Mouse (Mus musculus): Measurements from ENCODE around the gene Hist1h3d. TPM values are rescaled to one million over a fixed set of nuclear protein-coding genes. Genes with fewer than 3 reads are reported as not detected.
"Not testable (repeated sequence)": the region's sequence is repeated elsewhere in the genome, so short reads cannot be mapped to it uniquely, and the experiment has no call there.

Hist1h3d gene
- polyA plus RNA-seq, 1 experiment from 2014 or later, result 4.2 TPM

DNA sequence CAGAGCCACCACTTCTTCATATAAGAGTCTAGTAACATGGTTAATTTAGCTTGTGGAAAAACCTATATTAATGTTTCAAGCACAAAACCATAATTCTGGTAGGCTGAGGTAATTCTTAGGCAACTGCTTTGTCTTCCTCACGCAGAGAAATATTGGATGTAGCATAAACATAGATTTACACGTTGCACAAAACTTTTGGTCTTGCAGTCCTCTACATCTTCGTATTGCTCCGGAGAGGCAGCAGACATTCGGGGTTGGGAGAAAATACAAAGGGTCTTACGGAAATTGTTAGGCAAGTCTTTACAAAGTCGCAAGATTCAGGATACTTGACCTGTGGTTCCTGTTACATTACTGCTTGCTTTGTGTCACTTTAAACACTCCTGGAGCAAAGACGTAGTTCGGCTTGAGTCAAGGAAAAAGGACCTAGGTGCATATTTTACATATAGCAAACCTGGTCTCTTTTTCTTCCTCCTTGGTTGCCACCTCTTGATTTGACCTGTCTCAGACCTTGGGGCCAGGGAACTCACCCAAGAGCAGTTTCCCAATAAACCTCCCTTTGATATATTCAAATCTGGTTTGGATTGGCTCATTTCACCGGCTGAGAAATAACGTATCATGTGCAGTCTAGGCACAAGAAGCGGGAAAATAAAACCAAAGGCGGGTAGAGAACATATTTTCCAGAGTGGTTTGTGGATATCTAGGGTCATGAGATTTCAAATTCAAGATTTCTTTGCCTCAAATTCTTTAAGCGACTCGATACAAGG, 41.0 kb upstream of the Hist1h3d start:
- Histone ChIP-seq H3K27ac (replicated peaks) (peak overlapping the region; percentile 74), H3K9me3 (ENCODE audit: control insufficient read depth, low read length) (no peaks in the 10 kb centered on the region), H3K4me2 (replicated peaks; ENCODE audit: low read depth) (peak overlapping the region; percentile 73), H3K9ac (ENCODE audit: low read length) (peak overlapping the region; percentile 57), H3K4me1 (replicated peaks; ENCODE audit: control insufficient read depth, insufficient read depth) (no peaks in the 10 kb centered on the region), H3K27me3 (ENCODE audit: control insufficient read depth, insufficient read depth, low read length) (no peaks in the 10 kb centered on the region), H3K36me3 (ENCODE audit: control insufficient read depth, insufficient read depth, low read length) (no peaks in the 10 kb centered on the region), H3K4me3 (ENCODE audit: low read depth, low read length) (peak overlapping the region; percentile 45)
- ATAC-seq (ENCODE audit: low FRiP score, low TSS enrichment), result no peak
- no peak for DNase-seq (ENCODE audit: low spot score)
- TF ChIP-seq EP300 (optimal IDR thresholded peaks at IDR 0.05) (no peak), CTCF (IDR thresholded peaks at IDR 0.05; ENCODE audit: low read depth) (no peak)
- WGBS, result under 1% methylated on average over 15 of the region's 15 CpGs

DNA sequence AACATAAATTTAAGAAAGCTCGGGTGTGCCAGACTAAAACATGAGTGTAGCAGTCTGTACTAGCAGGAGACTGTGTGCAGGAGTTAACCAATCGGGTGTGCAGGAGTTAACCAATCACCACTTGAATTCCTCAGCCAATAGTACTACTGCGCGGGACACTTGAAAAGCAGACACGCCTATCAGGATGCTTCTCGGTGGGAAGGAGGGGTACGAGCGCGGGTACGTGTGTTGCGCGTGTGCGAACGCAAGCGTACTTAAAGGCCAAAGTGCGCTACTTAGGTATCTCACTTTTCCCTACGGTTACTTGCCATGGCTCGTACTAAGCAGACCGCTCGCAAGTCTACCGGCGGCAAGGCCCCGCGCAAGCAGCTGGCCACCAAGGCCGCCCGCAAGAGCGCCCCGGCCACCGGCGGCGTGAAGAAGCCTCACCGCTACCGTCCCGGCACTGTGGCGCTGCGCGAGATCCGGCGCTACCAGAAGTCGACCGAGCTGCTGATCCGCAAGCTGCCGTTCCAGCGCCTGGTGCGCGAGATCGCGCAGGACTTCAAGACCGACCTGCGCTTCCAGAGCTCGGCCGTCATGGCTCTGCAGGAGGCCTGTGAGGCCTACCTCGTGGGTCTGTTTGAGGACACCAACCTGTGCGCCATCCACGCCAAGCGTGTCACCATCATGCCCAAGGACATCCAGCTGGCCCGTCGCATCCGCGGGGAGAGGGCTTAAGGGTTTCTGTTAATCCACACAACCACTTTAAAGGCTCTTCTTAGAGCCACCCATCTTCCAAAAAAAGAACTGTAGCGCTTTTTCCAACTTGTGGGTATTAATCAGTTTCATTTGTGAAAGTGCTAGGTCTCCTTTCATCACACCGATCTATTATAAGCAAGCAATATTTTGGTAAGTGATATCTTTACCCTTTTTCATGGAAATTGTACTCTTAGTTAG, 40.2 kb upstream of the Hist1h3d start, which contains the start of gene Hist1h3g:
Hist1h3g (plus strand) TSS at position 286 of the 939 bp plus-strand sequence.
- not testable (repeated sequence) for H3K36me3 ChIP-seq (ENCODE audit: control insufficient read depth, insufficient read depth, low read length); H3K4me1 ChIP-seq (replicated peaks; ENCODE audit: control insufficient read depth, insufficient read depth); H3K27me3 ChIP-seq (ENCODE audit: control insufficient read depth, insufficient read depth, low read length); H3K9me3 ChIP-seq (ENCODE audit: control insufficient read depth, low read length)
- Histone ChIP-seq H3K27ac (replicated peaks) (peak within 1 kb of the TSS; percentile 74), H3K4me3 (ENCODE audit: low read depth, low read length) (peak within 1 kb of the TSS; percentile 45), H3K9ac (ENCODE audit: low read length) (peak within 1 kb of the TSS; percentile 57), H3K4me2 (replicated peaks; ENCODE audit: low read depth) (peak within 1 kb of the TSS; percentile 73)
- ATAC-seq (ENCODE audit: low FRiP score, low TSS enrichment), result peak; percentile 87
- WGBS, result under 1% methylated on average over 37 of the region's 62 CpGs
- peak; percentile 86 for DNase-seq (ENCODE audit: low spot score)

DNA sequence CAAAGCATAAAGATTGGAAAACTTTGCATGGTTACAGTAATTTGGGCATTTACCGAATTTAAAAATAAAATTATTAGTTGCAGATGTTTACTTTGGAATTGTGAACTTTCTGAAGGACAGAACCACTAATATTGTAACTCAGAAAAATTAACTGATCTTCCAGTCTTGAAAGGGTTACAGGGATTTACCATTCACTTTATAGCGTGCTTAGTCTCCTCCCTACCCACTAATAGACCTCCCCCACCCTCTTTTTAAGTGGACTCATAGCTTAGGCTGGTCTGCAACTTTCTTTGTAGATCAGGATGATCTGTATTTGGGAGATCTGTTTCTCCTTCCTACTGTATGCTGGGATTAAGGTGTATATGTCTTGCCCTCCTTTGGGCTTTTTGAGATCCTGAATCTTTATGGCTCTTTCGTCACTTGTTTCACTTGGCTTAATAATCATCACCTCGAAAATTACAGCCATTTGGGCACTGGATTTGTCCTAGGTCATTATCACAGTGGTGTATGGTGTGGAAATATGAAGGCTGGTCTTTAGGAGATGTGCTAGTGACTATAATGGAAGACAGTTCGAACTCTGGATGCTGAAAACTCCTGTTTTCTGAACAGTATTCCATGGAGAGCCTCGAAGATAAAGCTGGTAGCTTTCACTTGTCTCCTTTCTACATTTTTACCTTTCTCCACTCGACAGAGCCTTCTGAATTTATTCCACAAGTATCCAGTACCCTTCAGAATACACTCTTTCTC, 39.3 kb upstream of the Hist1h3d start:
- no peak for ATAC-seq (ENCODE audit: low FRiP score, low TSS enrichment)
- Histone ChIP-seq H3K9ac (ENCODE audit: low read length) (peak overlapping the region; percentile 35; the same call in 1 of the 2 replicates), H3K4me2 (replicated peaks; ENCODE audit: low read depth) (peak overlapping the region; percentile 73), H3K36me3 (ENCODE audit: control insufficient read depth, insufficient read depth, low read length) (no peaks in the 10 kb centered on the region), H3K27ac (replicated peaks) (no peak overlapping the region), H3K4me3 (ENCODE audit: low read depth, low read length) (peak overlapping the region; percentile 45), H3K4me1 (replicated peaks; ENCODE audit: control insufficient read depth, insufficient read depth) (no peaks in the 10 kb centered on the region), H3K9me3 (ENCODE audit: control insufficient read depth, low read length) (no peaks in the 10 kb centered on the region), H3K27me3 (ENCODE audit: control insufficient read depth, insufficient read depth, low read length) (no peaks in the 10 kb centered on the region)
- TF ChIP-seq CTCF (IDR thresholded peaks at IDR 0.05; ENCODE audit: low read depth), result no peak
- TF ChIP-seq EP300 (optimal IDR thresholded peaks at IDR 0.05), result no peak
- WGBS, result 14% methylated on average over 7 of the region's 7 CpGs
- DNase-seq (ENCODE audit: low spot score), result no peak

DNA sequence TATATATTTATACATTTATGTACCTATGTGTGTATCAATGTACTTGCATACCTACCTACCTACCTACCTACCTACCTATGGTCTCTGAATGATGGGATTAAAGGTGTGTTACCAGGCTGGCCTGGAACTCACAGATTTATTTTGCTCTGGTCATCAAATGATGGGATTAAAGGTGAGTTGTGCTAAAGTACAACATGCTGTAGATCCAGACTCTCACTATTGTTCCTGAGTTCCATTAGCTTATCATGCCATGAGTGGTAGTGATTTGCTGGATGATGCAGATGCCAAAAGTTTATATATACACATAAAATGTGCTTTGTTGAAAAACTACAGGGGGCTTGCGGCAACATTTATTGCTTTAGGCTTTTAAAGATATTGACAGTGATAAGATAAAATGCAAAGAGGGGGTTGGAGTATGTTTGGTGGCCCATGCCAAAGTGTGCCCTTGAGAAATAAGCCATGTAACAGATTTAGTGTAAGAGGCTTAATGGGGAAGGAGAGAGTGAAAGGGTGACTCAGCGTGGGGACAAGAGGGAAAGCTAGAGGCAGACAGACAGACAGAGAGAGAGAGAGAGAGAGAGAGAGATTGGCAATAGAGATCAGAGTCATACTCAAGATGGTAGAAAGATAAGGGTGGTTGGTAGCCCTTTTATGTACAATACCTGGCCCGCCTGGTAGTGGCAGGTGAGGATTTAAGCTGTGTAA, 38.4 kb upstream of the Hist1h3d start:
- Histone ChIP-seq H3K27me3 (ENCODE audit: control insufficient read depth, insufficient read depth, low read length) (no peaks in the 10 kb centered on the region), H3K9ac (ENCODE audit: low read length) (no peak overlapping the region), H3K4me2 (replicated peaks; ENCODE audit: low read depth) (no peak overlapping the region), H3K36me3 (ENCODE audit: control insufficient read depth, insufficient read depth, low read length) (no peaks in the 10 kb centered on the region), H3K4me3 (ENCODE audit: low read depth, low read length) (no peak overlapping the region), H3K9me3 (ENCODE audit: control insufficient read depth, low read length) (no peaks in the 10 kb centered on the region), H3K4me1 (replicated peaks; ENCODE audit: control insufficient read depth, insufficient read depth) (no peaks in the 10 kb centered on the region), H3K27ac (replicated peaks) (no peak overlapping the region)
- ATAC-seq (ENCODE audit: low FRiP score, low TSS enrichment) (no peak), DNase-seq (ENCODE audit: low spot score) (no peak)
- no peak for TF ChIP-seq CTCF (IDR thresholded peaks at IDR 0.05; ENCODE audit: low read depth)
- TF ChIP-seq EP300 (optimal IDR thresholded peaks at IDR 0.05), result no peak
- WGBS, result 69% methylated on average over 3 of the region's 3 CpGs

DNA sequence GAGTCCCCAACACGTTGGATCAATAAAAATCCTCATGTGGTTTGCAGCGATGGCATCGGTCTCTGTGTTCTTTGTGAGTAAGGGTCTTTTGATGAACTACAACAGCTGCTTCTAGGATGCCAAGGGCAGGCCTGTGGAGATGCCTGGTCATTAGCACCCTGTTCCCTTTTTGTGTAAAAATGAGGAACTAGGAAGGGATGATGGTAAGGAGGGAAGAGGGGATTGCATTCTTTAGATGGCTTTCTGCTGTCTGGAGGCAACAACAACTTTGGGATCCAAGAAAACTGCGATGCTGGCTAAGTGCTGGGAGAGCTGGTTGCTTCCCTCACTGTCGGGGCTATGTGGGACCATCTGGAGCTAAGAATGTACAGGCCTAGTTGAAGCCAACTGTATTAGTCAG, 37.3 kb upstream of the Hist1h3d start:
- ATAC-seq (ENCODE audit: low FRiP score, low TSS enrichment) (no peak), DNase-seq (ENCODE audit: low spot score) (no peak)
- Histone ChIP-seq H3K4me1 (replicated peaks; ENCODE audit: control insufficient read depth, insufficient read depth) (no peaks in the 10 kb centered on the region), H3K4me3 (ENCODE audit: low read depth, low read length) (no peak overlapping the region), H3K4me2 (replicated peaks; ENCODE audit: low read depth) (no peak overlapping the region), H3K9me3 (ENCODE audit: control insufficient read depth, low read length) (no peaks in the 10 kb centered on the region), H3K27ac (replicated peaks) (no peak overlapping the region), H3K9ac (ENCODE audit: low read length) (no peak overlapping the region), H3K36me3 (ENCODE audit: control insufficient read depth, insufficient read depth, low read length) (no peaks in the 10 kb centered on the region), H3K27me3 (ENCODE audit: control insufficient read depth, insufficient read depth, low read length) (no peaks in the 10 kb centered on the region)
- WGBS, result 69% methylated on average over 5 of the region's 5 CpGs
- no peak for TF ChIP-seq EP300 (optimal IDR thresholded peaks at IDR 0.05)
- no peak for TF ChIP-seq CTCF (IDR thresholded peaks at IDR 0.05; ENCODE audit: low read depth)

DNA sequence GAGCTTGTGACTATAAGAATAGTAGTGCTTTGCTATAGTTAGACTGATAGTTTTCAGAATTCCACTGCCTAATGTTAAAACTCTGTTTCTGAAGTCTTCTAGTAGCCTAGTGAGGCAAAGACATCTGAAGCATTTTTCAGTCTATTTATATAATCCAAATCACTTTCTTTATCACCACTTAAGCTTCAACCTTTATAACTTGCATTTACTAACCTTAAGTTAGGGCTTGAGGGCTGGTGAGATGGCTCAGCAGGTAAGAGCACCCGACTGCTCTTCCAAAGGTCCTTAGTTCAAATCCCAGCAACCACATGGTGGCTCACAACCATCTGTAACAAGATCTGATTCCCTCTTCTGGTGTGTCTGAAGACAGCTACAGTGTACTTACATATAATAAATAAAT, 35.7 kb upstream of the Hist1h3d start:
- WGBS, result 67% methylated on average over 1 of the region's 1 CpGs
- H3K9ac ChIP-seq (ENCODE audit: low read length); ATAC-seq (ENCODE audit: low FRiP score, low TSS enrichment); H3K9me3 ChIP-seq (ENCODE audit: control insufficient read depth, low read length); H3K4me3 ChIP-seq (ENCODE audit: low read depth, low read length); H3K36me3 ChIP-seq (ENCODE audit: control insufficient read depth, insufficient read depth, low read length); H3K4me1 ChIP-seq (replicated peaks; ENCODE audit: control insufficient read depth, insufficient read depth); H3K27ac ChIP-seq (replicated peaks); DNase-seq (ENCODE audit: low spot score); H3K27me3 ChIP-seq (ENCODE audit: control insufficient read depth, insufficient read depth, low read length); H3K4me2 ChIP-seq (replicated peaks; ENCODE audit: low read depth): not testable (repeated sequence)

All from stomach, postnatal 0 days (tissue).